Mouse (Mus musculus): ENCODE measurements around the gene Gm28042. TPM values are rescaled to one million over a fixed set of nuclear protein-coding genes. Genes with fewer than 3 reads are reported as not detected.

The Gm28042 gene
- polyA plus RNA-seq (2015; fragmentation: Nextera tagmentation; extraction: Ambion mirVana): 1.8 and 2.8 TPM in 2 replicates

DNA sequence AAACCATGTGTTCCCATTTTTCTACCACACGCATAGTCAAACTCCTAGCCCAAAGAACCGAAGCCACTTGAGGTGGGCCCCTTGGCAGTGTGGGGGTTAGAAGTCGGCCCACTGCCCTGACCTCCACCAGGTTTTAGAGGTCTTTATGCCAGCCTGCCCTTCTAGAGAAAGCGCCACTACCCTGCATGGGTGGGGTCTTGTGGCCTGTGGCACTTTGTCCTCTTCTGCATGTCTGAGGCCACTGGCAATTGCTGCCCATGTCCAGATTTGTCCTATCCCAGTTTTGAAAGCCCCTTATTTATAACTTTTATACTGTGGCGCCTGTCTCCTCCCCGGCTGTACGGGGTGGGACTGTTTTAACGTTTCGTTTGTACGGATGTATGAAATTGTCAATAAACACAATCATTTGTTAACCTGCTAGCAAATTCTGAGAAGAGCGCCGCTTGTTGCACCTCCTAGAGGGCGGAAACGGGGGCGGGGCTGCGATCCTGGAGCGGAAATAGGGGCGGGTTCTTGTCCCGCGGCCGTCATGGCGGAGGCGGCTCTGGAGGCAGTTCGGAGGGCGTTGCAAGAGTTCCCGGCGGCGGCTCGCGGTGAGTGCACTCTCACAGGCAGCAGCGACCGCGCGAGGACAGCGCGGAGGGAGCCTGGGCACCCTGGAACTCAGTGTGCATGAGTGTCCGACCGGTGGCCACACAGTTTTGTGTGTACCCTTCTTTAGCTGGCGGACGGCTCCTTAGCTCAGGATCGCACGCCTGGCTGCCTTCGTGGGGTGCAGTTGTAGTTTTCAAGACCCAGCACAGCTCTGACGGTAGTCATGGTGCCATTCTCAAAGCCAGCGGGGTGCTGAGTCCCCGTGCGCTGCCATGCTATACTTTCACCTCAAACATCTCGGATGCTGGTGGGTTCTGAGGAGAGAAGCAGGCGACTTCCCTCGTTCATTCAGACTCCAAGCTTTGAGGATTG, at the start of gene Gm28042, which contains the start of gene Jmjd7:
Gene Gm28042 (plus strand): TSS at position 510 of the 966 bp plus-strand sequence.
Gene Jmjd7 (plus strand): TSS at position 500 of the 966 bp plus-strand sequence.

DNA sequence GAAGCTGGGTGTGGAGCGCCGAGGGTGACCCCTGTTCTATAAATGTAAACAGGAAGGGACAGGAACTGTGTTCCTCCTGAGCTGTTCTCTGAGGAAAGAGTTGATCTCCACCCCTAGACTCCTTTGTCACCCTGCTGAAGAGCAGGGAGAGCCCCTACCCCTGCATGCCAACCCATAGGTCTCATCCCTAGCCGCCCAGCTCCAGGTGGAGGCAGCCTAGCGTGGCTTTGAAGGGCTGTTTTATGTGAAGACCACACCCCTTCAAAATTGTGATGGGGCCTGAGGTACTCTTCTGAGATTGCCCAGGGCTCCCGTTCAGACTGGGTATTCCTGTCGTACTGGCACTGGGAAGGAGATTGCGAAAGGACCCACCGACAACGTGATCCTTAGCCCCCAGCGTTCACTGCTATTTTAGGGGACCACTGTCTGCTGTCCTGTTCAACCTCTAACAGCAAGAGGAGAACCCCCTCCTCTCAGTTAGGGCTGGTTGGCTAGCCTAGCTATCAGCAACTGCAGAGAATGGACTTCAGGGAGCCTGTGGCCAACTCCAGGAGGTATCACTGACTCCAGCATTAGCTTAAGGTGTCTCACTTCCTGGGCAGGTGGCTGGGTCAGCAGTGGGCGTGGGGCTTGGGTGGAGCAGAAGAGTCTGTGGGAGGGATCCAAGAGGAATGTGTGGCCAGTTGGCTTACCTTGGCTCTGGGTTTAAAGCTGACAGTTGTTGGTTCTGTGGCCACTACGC, 5.6 kb downstream of the Gm28042 start, which contains the start of gene Pla2g4b:
Gene Pla2g4b (plus strand): TSS at position 692 of the 742 bp plus-strand sequence.

Small RNA genes within 50 kb of the gene (microRNA-seq; reads per million reads assigned to microRNA genes)
- 0 reads per million in 2 experiments for gene Mir7665

Other genes with a start within 250 kb of the Gm28042 start
- gene Rpap1, start 240.0 kb upstream of the Gm28042 start, polyA plus RNA-seq (2015; fragmentation: Nextera tagmentation; extraction: Ambion mirVana): 9.7 and 9.9 TPM in 2 replicates
- gene Tyro3, start 229.8 kb upstream of the Gm28042 start, polyA plus RNA-seq (2015; fragmentation: Nextera tagmentation; extraction: Ambion mirVana): 2.9 and 3.2 TPM in 2 replicates
- 13.0 and 13.9 TPM in 2 replicates for gene Mga, start 130.3 kb upstream of the Gm28042 start, polyA plus RNA-seq (2015; fragmentation: Nextera tagmentation; extraction: Ambion mirVana)
- gene Mapkbp1, start 54.8 kb upstream of the Gm28042 start, polyA plus RNA-seq (2015; fragmentation: Nextera tagmentation; extraction: Ambion mirVana): 1.2 and 1.5 TPM in 2 replicates
- 12.0 and 12.1 TPM in 2 replicates for gene Jmjd7, start within 50 bp of the Gm28042 start, polyA plus RNA-seq (2015; fragmentation: Nextera tagmentation; extraction: Ambion mirVana)
- 0.19 and 0.38 TPM in 2 replicates for gene Pla2g4b, start 5.9 kb downstream of the Gm28042 start, polyA plus RNA-seq (2015; fragmentation: Nextera tagmentation; extraction: Ambion mirVana)
- 232 and 273 TPM in 2 replicates for gene Ehd4, start 127.1 kb downstream of the Gm28042 start, polyA plus RNA-seq (2015; fragmentation: Nextera tagmentation; extraction: Ambion mirVana)
- 3.8 and 4.6 TPM in 2 replicates for gene Pla2g4e, start 217.8 kb downstream of the Gm28042 start, polyA plus RNA-seq (2015; fragmentation: Nextera tagmentation; extraction: Ambion mirVana)

Data from skeletal muscle tissue, postnatal 0 days (tissue).